Comparison of ENCODE assay signal across 18 mouse cellular contexts in the genomic region with DNA sequence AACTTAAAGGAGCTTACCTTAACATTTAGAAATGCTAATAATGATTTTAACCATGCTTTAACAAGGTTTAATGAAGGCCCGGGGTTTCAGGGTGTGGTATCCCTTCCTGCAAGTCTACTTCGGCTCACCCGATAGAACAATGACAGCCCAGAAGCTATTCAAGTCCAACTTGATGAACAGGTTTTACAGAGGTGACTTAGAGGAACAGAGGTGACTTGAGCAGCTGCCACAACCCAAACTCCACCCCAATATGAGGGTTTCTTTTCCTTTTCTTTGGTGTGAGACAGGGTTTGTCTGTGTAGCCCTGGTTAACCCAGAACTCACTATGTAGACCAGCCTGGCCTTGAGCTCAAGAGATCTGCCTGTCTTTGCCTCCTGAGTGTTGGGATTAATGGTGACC. TPM values are rescaled to one million over a fixed set of nuclear protein-coding genes. Genes with fewer than 3 reads are reported as not detected.
DNase-seq lines count a peak whose midpoint lies in the region; ATAC-seq lines count a peak whose summit lies in the region.
"Had no signal": no experiment of that assay in that cellular context is flagged by ENCODE, and none has a peak within 500 bp of the region (broad histone marks: within the 10 kb centered on the region; RNA-seq: fewer than 3 reads in every experiment).

No protein-coding gene starts in this region.

- H3K9me3 ChIP-seq in lung, embryonic 15.5 days: no peaks in the 10 kb centered on the region
- H3K9me3 ChIP-seq in intestine, embryonic 14.5 days (ENCODE audit: control insufficient read depth, low read length): no peaks in the 10 kb centered on the region
- H3K9me3 ChIP-seq in stomach, embryonic 15.5 days: no peaks in the 10 kb centered on the region
- no peaks in the 10 kb centered on the region for H3K9me3 ChIP-seq in limb, embryonic 10.5 days (replicated peaks)
- H3K9me3 ChIP-seq: forebrain, embryonic 10.5 days; midbrain, embryonic 13.5 days had no signal

- 74% methylated on average over 3 of the region's 3 CpGs for WGBS in lung, embryonic 15.5 days
- WGBS in intestine, embryonic 14.5 days: 70% methylated on average over 3 of the region's 3 CpGs
- 60% methylated on average over 3 of the region's 3 CpGs for WGBS in stomach, embryonic 15.5 days
- WGBS in limb, embryonic 10.5 days: 85% methylated on average over 3 of the region's 3 CpGs

- H3K4me2 ChIP-seq in lung, embryonic 15.5 days: no peak overlapping the region
- H3K4me2 ChIP-seq in intestine, embryonic 14.5 days (ENCODE audit: low read length): no peak overlapping the region
- H3K4me2 ChIP-seq in stomach, embryonic 15.5 days: no peak overlapping the region
- H3K4me2 ChIP-seq: midbrain, embryonic 13.5 days had no signal

- H3K4me1 ChIP-seq in lung, embryonic 15.5 days: peaks cover 5% of the 10 kb centered on the region; the same call in 1 of the 2 replicates
- 0 out of 2 replicates have a peak, but pooled peaks cover 5% of the 10 kb centered on the region for H3K4me1 ChIP-seq in intestine, embryonic 14.5 days (replicated peaks; ENCODE audit: control insufficient read depth, insufficient read depth, low read length)
- 0 out of 2 replicates have a peak, but pooled peaks cover 9% of the 10 kb centered on the region for H3K4me1 ChIP-seq in stomach, embryonic 15.5 days
- no peaks in the 10 kb centered on the region for H3K4me1 ChIP-seq in limb, embryonic 10.5 days
- H3K4me1 ChIP-seq: forebrain, embryonic 10.5 days; midbrain, embryonic 13.5 days had no signal

- H3K9ac ChIP-seq in lung, embryonic 15.5 days: no peak overlapping the region
- no peak overlapping the region for H3K9ac ChIP-seq in intestine, embryonic 14.5 days (ENCODE audit: low read length)
- H3K9ac ChIP-seq in stomach, embryonic 15.5 days: no peak overlapping the region
- H3K9ac ChIP-seq: midbrain, embryonic 13.5 days had no signal

- DNase-seq in lung, postnatal 10 days: no peak
- DNase-seq in R1 (ENCODE audit: low read depth, low spot score): peak; percentile 96
- DNase-seq in intestine, embryonic 14.5 days (ENCODE audit: low spot score): no peak
- no peak for DNase-seq in limb, embryonic 10.5 days (ENCODE audit: low spot score)
- DNase-seq in cerebellum, adult 18-20 months: no peak
- DNase-seq: adrenal gland, postnatal 14 days; cerebellum, adult 8-10 months; heart, postnatal 14 days; right cerebral cortex, adult 18-20 months; spleen, adult 18-20 months; thymus, postnatal 36 days had no signal

- ATAC-seq in lung, embryonic 15.5 days (ENCODE audit: borderline replicate concordance, extremely low read depth, low FRiP score, low TSS enrichment): peak; percentile 64
- peak; percentile 77; the same call in 1 of the 2 replicates for ATAC-seq in intestine, embryonic 14.5 days (replicated peaks; ENCODE audit: low FRiP score, low TSS enrichment, low read depth)
- ATAC-seq in stomach, embryonic 15.5 days (ENCODE audit: insufficient read depth, low FRiP score, low read depth): peak; percentile 79
- ATAC-seq: hindbrain, postnatal 0 days; midbrain, embryonic 13.5 days had no signal

- no peaks in the 10 kb centered on the region for H3K27me3 ChIP-seq in lung, embryonic 15.5 days
- H3K27me3 ChIP-seq in intestine, embryonic 14.5 days (replicated peaks; ENCODE audit: control insufficient read depth, insufficient read depth, low read length): no peaks in the 10 kb centered on the region
- no peaks in the 10 kb centered on the region for H3K27me3 ChIP-seq in stomach, embryonic 15.5 days (replicated peaks)
- no peaks in the 10 kb centered on the region for H3K27me3 ChIP-seq in limb, embryonic 10.5 days (ENCODE audit: low read depth, poor library complexity, severe bottlenecking)
- H3K27me3 ChIP-seq: midbrain, embryonic 13.5 days had no signal

- H3K4me3 ChIP-seq in lung, embryonic 15.5 days: no peak overlapping the region
- no peak overlapping the region for H3K4me3 ChIP-seq in intestine, embryonic 14.5 days (ENCODE audit: low read depth, low read length)
- H3K4me3 ChIP-seq in stomach, embryonic 15.5 days (replicated peaks): no peak overlapping the region
- H3K4me3 ChIP-seq in limb, embryonic 10.5 days: no peak overlapping the region
- H3K4me3 ChIP-seq: forebrain, embryonic 10.5 days; layer of hippocampus, adult 2 months; left cerebral cortex, adult 2 months; midbrain, embryonic 13.5 days had no signal

- peaks cover 20% of the 10 kb centered on the region for H3K36me3 ChIP-seq in lung, embryonic 15.5 days
- H3K36me3 ChIP-seq in intestine, embryonic 14.5 days (ENCODE audit: control insufficient read depth, insufficient read depth, low read length): peaks cover 33% of the 10 kb centered on the region
- peaks cover 20% of the 10 kb centered on the region for H3K36me3 ChIP-seq in stomach, embryonic 15.5 days
- H3K36me3 ChIP-seq in limb, embryonic 10.5 days: peaks cover 57% of the 10 kb centered on the region

- peak overlapping the region; percentile 34; the same call in 1 of the 2 replicates for H3K27ac ChIP-seq in lung, embryonic 15.5 days
- H3K27ac ChIP-seq in intestine, embryonic 14.5 days (ENCODE audit: low read depth): peak overlapping the region; percentile 55; the same call in 1 of the 2 replicates
- H3K27ac ChIP-seq in stomach, embryonic 15.5 days: peak overlapping the region; percentile 85
- H3K27ac ChIP-seq in limb, embryonic 10.5 days: no peak overlapping the region
- H3K27ac ChIP-seq: forebrain, embryonic 10.5 days; hindbrain, postnatal 0 days; layer of hippocampus, adult 2 months; left cerebral cortex, adult 2 months; midbrain, embryonic 13.5 days had no signal

RNA-seq across cellular contexts. Expression of a gene that starts 11.1 kb away (rescaled TPM):
- 16.3 TPM in 2 replicates for polyA plus RNA-seq in lung, embryonic 15.5 days (2015; fragmentation: Nextera tagmentation; extraction: Ambion mirVana)
- 20.5 and 22.2 TPM in 2 replicates for polyA plus RNA-seq in intestine, embryonic 14.5 days (2014; fragmentation: Nextera tagmentation; extraction: Ambion mirVana)
- polyA plus RNA-seq in stomach, embryonic 15.5 days (2015; fragmentation: Nextera tagmentation; extraction: Ambion mirVana): 24.9 and 30.6 TPM in 2 replicates
- polyA plus RNA-seq in limb, embryonic 10.5 days (2016; fragmentation: Nextera tagmentation; extraction: Ambion mirVana): 19.3 and 20.3 TPM in 2 replicates

RNA-seq across cellular contexts. Expression of a gene that starts 27.2 kb away (rescaled TPM):
- polyA plus RNA-seq in lung, embryonic 15.5 days (2015; fragmentation: Nextera tagmentation; extraction: Ambion mirVana): 37.0 and 38.4 TPM in 2 replicates
- 52.7 and 53.6 TPM in 2 replicates for polyA plus RNA-seq in intestine, embryonic 14.5 days (2014; fragmentation: Nextera tagmentation; extraction: Ambion mirVana)
- 40.6 and 41.0 TPM in 2 replicates for polyA plus RNA-seq in stomach, embryonic 15.5 days (2015; fragmentation: Nextera tagmentation; extraction: Ambion mirVana)
- 49.7 and 52.8 TPM in 2 replicates for polyA plus RNA-seq in limb, embryonic 10.5 days (2016; fragmentation: Nextera tagmentation; extraction: Ambion mirVana)

RNA-seq across cellular contexts. Expression of a gene that starts 27.3 kb away (rescaled TPM):
- 3.5 and 4.3 TPM in 2 replicates for polyA plus RNA-seq in lung, embryonic 15.5 days (2015; fragmentation: Nextera tagmentation; extraction: Ambion mirVana)
- polyA plus RNA-seq in intestine, embryonic 14.5 days (2014; fragmentation: Nextera tagmentation; extraction: Ambion mirVana): 9.4 and 9.6 TPM in 2 replicates
- polyA plus RNA-seq in stomach, embryonic 15.5 days (2015; fragmentation: Nextera tagmentation; extraction: Ambion mirVana): 3.6 and 4.5 TPM in 2 replicates
- polyA plus RNA-seq in limb, embryonic 10.5 days (2016; fragmentation: Nextera tagmentation; extraction: Ambion mirVana): 8.4 and 8.9 TPM in 2 replicates

RNA-seq across cellular contexts. Expression of a gene that starts 44.9 kb away (rescaled TPM):
- 39.1 and 42.5 TPM in 2 replicates for polyA plus RNA-seq in lung, embryonic 15.5 days (2015; fragmentation: Nextera tagmentation; extraction: Ambion mirVana)
- 44.3 and 46.6 TPM in 2 replicates for polyA plus RNA-seq in intestine, embryonic 14.5 days (2014; fragmentation: Nextera tagmentation; extraction: Ambion mirVana)
- polyA plus RNA-seq in stomach, embryonic 15.5 days (2015; fragmentation: Nextera tagmentation; extraction: Ambion mirVana): 23.3 and 32.8 TPM in 2 replicates
- polyA plus RNA-seq in limb, embryonic 10.5 days (2016; fragmentation: Nextera tagmentation; extraction: Ambion mirVana): 60.4 and 61.9 TPM in 2 replicates
